Comparison of ENCODE assay signal across 10 mouse cellular contexts in the genomic region with DNA sequence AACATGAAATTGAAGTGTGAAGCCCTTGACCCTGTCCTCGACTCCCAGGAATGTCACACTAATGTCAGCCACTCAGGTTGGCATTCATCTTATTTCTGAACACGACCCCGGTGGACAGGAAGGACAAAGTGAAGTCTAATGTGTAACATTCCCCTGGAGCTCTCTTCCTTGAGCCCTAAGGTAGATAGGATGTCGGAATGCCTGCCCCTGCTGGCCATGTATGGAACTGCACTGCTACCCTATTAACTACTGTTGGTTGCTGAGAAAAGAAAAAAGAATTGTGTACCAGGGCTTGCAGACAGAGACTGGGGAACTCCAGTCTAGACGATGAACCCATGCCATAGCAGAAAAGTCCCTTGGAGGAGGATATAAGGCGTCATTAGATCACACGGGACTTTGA.
DNase-seq lines count a peak whose midpoint lies in the region; ATAC-seq and TF ChIP-seq lines count a peak whose summit lies in the region.
"Had no signal": no experiment of that assay in that cellular context is flagged by ENCODE, and none has a peak within 500 bp of the region (broad histone marks: within the 10 kb centered on the region; RNA-seq: fewer than 3 reads in every experiment).

No protein-coding gene starts in this region.

- H3K9me3 ChIP-seq in lung, postnatal 0 days (ENCODE audit: low read length) = no peaks in the 10 kb centered on the region
- H3K9me3 ChIP-seq: heart, embryonic 15.5 days had no signal

- WGBS in heart, adult 2 months = 25% methylated on average over 7 of the region's 7 CpGs
- WGBS in lung, postnatal 0 days = 22% methylated on average over 7 of the region's 7 CpGs

- TF ChIP-seq CTCF in heart, adult 2 months (IDR thresholded peaks at IDR 0.05) = peak; percentile 93
- TF ChIP-seq CTCF in lung, postnatal 0 days (IDR thresholded peaks at IDR 0.05) = peak; percentile 91

- no peak for TF ChIP-seq POLR2A in heart, adult 2 months (IDR thresholded peaks at IDR 0.05; ENCODE audit: insufficient read depth, low read depth, low read length)

- no peaks in the 10 kb centered on the region for H3K36me3 ChIP-seq in heart, adult 2 months (ENCODE audit: control insufficient read depth, insufficient read depth, low read length)
- H3K36me3 ChIP-seq in lung, postnatal 0 days (ENCODE audit: insufficient read depth, low read length) = no peaks in the 10 kb centered on the region
- H3K36me3 ChIP-seq: heart, embryonic 15.5 days had no signal

- no peak overlapping the region for H3K27ac ChIP-seq in heart, adult 2 months
- H3K27ac ChIP-seq in lung, postnatal 0 days (ENCODE audit: low read length) = no peak overlapping the region
- H3K27ac ChIP-seq: heart, embryonic 15.5 days had no signal

- no peak overlapping the region for H3K4me3 ChIP-seq in heart, adult 2 months
- no peak overlapping the region for H3K4me3 ChIP-seq in lung, postnatal 0 days (ENCODE audit: low read depth, low read length)
- H3K4me3 ChIP-seq: heart, embryonic 15.5 days; myocyte had no signal

- H3K4me1 ChIP-seq in heart, adult 2 months (ENCODE audit: control insufficient read depth, insufficient read depth, low read length) = no peaks in the 10 kb centered on the region
- no peaks in the 10 kb centered on the region for H3K4me1 ChIP-seq in lung, postnatal 0 days (ENCODE audit: insufficient read depth, low read depth, low read length)

- H3K9ac ChIP-seq in heart, adult 2 months (ENCODE audit: low read depth, low read length) = no peak overlapping the region
- no peak overlapping the region for H3K9ac ChIP-seq in lung, postnatal 0 days (replicated peaks; ENCODE audit: low read depth)
- H3K9ac ChIP-seq: heart, embryonic 15.5 days had no signal

- intact Hi-C loops in heart, adult 2 months (cut with DNase I) = loop anchor here (10.0 kb wide), 1 partner anchor 278 kb away; no protein-coding TSS in a partner anchor

- no peaks in the 10 kb centered on the region for H3K27me3 ChIP-seq in heart, adult 2 months (ENCODE audit: control insufficient read depth, insufficient read depth, low read length)
- H3K27me3 ChIP-seq in lung, postnatal 0 days (replicated peaks; ENCODE audit: insufficient read depth, low read length) = no peaks in the 10 kb centered on the region
- H3K27me3 ChIP-seq: heart, embryonic 15.5 days had no signal

- TF ChIP-seq EP300 in heart, adult 2 months (IDR thresholded peaks at IDR 0.05; ENCODE audit: insufficient read depth, low read depth, low read length) = no peak
- TF ChIP-seq EP300 in lung, postnatal 0 days (IDR thresholded peaks at IDR 0.05) = no peak

- no peak for ATAC-seq in lung, postnatal 0 days

- DNase-seq in heart, adult 2 months = peak; percentile 13 to 38
- DNase-seq in heart, adult 9 months (ENCODE audit: low spot score in 2 of 2) = no peak
- peak; percentile 64 for DNase-seq in right cerebral cortex, adult 2 months (ENCODE audit: low spot score in 2 of 2)
- no peak for DNase-seq in right cerebral cortex, adult 18-20 months
- peak; percentile 81 for DNase-seq in cerebellum, adult 9-10 months
- DNase-seq in heart, postnatal 4 days = peak; percentile 48
- peak; percentile 32 for DNase-seq in lung, postnatal 0 days (ENCODE audit: low spot score)
- DNase-seq in urinary bladder, postnatal 25 days (ENCODE audit: low spot score) = peak; percentile 37

- H3K79me2 ChIP-seq in heart, adult 2 months (replicated peaks; ENCODE audit: control insufficient read depth, insufficient read depth, low read length) = no peaks in the 10 kb centered on the region

- H3K4me2 ChIP-seq in lung, postnatal 0 days (replicated peaks; ENCODE audit: low read depth, low read length) = no peak overlapping the region
- H3K4me2 ChIP-seq: heart, embryonic 15.5 days had no signal

Comparison
In these comparisons a context has a peak if more than half of its experiments do, and no peak if none do; other contexts are left out.
1. DNase-seq: peak in heart, adult 2 months (2 of 2), right cerebral cortex, adult 2 months (2 of 2), cerebellum, adult 9-10 months (single experiment), heart, postnatal 4 days (single experiment), lung, postnatal 0 days (single experiment) and urinary bladder, postnatal 25 days (single experiment); none in heart, adult 9 months (0 of 2) and right cerebral cortex, adult 18-20 months (single experiment).